Mouse (Mus musculus) left cerebral cortex, postnatal 14 days (tissue): Measurements from ENCODE around the gene Sdccag8. TPM values are rescaled to one million over a fixed set of nuclear protein-coding genes. Genes with fewer than 3 reads are reported as not detected.
A peak's percentile ranks its signal among the peaks of the same experiment; 100 is the strongest.

Experiments used
- DNase-seq, 2 experiments: peaks; one replicate each; pipeline ENCODE4 v3.0.0; 2021 to 2022; ENCODE audit warnings: low spot score in 2 of 2, mixed read lengths in 1 of 2
- intact Hi-C: fragments of 180-260 bp; cut with DNase I; formaldehyde crosslinking; loops from one replicate; pipeline ENCODE4 v1.15.1; 2025
- total RNA-seq, 2 experiments: library from RNA; stranded (reverse); gene quantifications; 2 replicates each; pipeline ENCODE4 v1.2.3; 2021

Gene Sdccag8
- total RNA-seq, 2 experiments from 2014 or later: 10.6 to 13.6 TPM

DNA sequence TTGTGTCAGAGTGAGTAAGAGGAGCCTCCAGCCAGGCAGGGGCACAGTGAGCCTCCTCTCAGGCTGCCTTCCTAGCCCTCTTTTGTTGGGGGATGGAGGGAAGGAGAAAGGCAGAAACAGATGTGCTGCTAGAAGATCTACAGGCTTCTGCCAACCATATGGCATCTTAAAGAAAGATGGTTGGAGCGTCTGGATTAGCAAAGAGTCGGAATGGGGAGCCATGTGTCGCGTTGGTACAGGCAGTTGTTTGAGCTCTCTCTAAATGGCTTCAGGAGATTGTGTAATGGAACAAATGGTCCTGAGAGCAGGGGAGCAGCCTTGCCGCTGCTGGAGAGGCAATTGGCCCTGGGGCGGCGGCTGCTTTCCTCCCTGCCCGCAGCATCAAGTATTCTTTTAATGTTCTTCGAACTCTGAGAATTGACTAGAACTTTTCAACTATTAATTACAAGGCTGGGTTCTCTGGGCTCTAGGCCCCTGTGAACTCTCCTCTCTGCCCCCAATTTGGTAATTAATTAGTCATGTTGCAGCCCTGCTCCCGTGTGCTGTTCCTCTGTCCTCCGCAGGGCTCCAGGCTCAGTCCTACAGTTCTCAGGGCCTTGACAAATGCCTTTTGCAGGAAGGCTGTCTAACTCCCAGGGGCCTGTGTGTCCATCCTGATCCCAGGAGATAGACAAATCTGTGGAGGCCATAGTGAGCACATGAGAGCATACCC is 180.4 kb downstream of the Sdccag8 start:
- intact Hi-C loops: no loop called here

DNA sequence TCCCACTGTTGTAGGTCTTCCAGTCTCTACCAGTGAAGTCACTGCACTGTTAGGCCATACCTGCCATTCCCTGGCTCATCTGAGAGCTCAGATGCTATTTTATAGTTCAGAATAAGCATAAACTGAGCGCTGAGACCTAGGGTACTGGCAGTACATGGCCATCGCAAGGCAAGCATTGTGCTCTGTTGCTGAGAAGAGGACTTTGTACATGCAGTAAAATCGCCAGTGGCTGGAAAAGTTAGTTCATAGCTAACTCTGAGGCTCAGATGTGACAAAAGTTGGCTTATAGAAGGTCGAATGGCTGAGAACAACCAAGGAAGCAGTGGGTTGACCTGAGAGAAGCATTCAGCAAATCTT is 180.9 kb downstream of the Sdccag8 start:
- DNase-seq: no peak
- intact Hi-C loops: no loop called here

More for the DNA sequence above, 180.4 kb downstream of the Sdccag8 start:
- DNase-seq: no peak

DNA sequence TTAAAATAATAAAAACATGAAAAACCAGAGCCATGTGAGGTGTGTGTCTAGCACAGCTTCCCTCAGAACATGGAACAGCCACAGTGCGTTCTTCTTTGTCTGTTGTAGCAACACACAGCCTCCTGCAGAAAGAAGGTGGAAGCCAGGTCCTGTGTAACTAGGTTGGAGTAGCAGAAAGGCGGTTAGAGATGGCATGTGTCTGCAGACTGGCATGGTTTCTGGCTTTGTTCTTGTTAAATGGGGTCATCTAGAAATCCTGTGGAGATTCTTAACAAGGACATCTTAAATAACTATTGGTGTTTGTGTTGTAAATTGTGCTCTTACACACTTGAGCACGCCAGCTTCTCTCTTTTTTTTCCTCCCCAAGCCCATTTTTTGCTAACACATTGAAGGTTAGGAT is 181.7 kb downstream of the Sdccag8 start:
- no peak for DNase-seq
- intact Hi-C loops: no loop called here

DNA sequence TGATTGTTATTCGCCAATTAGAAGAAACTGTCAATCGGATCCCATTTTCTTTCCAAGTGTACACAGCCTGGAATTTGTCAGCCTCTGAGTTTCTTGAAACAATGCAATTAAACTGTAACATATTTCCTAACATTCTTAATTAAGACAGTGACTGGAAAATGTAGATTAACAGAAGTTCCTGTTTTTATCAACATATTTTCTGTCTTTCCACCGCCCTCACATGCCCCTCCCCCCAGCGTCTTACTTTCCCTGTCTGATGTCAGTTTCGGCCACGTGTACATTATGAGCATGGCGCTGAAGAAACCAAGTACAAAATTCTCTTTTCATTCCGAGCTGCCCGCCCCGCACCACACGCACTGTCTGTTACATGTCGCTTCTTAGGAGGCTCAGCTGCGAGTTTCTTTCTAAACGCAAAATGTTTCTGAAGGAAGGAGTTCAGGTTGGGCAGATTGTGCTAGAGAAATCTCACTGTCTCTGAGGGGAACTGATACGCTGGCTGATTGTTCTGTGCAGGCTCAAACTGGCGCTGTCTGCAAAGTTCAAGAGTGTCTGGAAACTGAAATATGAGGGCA is 182.3 kb downstream of the Sdccag8 start:
- peak; percentile 71 for DNase-seq
- intact Hi-C loops: no loop called here

DNA sequence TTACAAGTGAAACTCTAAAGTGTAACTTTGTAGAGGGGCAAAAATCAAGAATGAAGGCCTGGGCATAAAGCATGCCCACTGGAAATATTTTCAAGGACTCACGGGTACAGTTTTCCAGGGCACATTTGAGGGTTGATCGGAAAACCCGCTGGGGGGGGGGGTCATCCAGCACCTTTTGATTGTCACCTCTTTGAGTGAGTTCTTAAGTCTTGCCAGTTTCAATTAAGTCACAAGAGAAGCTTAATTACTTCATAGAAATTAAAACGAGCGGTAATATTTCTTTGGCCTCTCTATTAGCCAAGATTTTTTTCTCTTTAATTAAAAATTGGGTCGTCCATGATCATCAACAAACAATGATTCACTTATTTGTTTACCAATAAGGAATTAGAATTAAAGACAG is 182.8 kb downstream of the Sdccag8 start:
- no peak for DNase-seq
- intact Hi-C loops: no loop called here

DNA sequence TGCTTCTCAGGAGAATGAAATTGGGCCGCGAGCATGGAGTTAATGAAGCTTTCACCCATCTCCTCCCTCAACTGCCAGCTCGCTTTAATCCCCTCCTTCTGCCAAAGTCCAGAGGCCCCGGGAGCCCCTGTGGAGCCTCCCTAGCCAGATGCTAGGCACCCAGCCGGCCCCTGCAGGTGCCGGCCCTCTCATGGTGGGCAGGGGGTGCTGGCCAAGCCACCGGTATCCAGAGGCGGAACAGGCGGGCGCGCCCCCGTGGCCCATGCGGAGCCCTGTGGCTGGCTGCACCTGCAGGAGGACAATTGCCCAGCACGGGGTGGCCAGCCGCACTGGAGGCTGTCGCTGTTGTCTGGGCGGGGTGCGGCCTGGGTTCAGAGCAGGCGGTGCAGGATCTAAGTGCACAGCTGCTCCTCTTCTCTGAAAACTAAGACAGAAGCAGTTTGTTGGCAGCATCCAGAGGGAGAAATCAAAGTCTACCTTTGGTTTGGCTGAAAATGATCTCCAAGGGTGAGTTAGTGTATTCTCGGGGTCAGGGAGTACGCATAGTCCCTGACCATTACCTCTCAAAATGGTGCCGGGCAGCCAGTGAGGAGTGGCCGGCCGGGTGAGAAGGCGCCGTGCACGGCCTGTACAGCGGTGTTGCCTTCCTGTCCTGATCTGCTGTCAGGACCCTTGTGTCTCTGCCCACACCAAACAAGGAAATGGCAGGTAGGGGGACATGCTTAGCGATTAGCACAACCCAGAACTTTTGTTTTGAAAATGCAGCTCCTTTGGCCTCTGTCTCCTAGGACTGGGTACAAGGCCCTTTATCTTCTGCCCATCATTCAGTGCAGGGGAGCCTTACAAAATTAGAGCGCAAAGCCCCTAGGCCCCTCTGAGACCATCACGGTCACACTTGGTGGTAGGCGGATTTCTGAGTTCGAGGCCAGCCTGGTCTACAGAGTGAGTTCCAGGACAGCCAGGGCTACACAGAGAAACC is 183.5 kb downstream of the Sdccag8 start:
- no peak for DNase-seq
- intact Hi-C loops: no loop called here

DNA sequence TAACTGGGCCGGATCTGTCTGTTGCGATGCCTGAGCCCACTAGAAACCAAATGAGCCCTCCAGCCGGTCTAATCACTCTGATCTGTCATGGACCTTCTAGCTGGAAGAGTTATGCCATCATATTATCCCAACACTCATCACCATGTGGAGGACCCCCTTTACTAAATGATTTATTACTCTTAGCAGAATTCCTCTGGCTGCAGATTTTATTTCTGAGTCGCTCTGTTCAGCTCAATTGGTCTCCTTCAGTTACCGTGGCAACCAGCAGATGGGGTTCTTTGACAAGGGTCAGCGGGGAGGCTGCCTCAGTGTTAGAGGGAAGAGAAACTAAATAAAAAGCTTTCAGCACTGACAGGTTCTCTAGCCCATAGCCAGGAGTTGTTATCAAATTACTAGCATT is 184.6 kb downstream of the Sdccag8 start:
- DNase-seq: no peak
- intact Hi-C loops: no loop called here

DNA sequence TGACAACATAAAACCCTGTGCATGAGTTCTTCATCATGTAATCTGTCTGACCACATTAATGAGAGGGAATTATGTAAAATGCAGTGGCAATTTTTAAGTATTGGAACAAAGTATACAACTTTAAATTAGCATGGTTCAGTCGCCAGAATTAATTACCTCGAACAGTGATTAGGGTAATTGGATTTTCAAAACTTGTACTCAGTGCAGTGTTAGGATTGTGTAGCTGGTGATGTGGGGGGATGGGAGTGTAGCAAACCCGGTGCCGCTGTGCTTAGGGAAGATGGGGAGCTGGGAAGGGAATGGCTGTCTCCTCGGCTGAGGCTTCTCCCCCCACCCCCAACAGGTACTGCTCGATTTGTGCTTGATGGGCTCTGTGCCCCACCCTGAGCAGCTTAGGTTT is 188.5 kb downstream of the Sdccag8 start:
- intact Hi-C loops: no loop called here
- no peak for DNase-seq

DNA sequence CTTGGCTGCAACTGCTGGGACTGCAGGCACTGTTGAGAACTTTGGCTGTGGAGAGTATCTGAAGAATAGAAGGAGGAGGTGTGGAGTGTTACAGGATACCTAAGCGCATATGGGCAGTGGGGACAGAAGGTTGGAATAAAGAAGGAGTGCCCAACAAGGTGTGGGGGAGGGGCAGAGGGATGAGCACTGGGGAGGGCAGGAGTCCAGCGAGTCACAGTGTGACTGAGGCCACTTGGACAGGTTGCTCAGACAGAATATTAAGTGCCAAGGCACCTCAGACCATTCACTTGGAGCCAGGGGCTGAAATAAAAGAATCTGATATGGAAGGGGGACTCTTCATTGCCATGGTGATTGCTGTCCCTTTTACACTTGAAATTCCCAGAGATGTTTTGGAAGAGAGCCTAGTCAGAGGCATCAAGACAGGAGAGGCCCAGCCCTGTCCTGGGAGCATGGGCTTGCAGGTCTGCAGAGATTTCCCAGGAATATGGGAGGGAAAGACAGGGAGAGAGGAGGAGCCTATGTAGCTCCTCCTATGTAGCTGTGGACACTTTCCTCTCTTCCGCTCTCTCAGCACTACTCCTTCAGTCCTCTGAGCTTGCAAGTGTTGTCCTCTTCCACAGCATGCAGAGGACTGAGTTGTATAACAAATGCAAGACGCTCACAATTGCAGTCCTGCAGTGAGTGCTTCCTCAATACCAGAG is 189.7 kb downstream of the Sdccag8 start:
- DNase-seq: no peak
- intact Hi-C loops: no loop called here

DNA sequence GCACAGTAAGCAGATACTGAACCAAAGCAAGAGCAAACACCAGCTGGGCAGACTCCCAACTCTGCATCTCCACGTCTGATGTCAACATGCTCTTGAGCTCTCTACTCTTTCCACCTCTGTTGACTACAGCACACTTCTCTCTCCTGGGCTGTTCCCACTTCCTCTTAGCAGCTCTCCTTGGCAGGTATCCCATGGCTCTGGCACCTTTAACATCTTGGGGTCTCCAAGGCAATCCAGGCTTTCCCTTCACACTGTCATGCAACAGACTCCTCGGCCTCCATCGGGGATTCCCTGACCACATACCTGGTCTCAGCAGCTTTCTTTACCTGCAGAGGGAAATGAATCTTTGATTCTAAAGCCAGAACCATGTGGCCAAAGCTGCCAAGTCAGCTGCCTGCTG is 192.9 kb downstream of the Sdccag8 start:
- no peak for DNase-seq
- intact Hi-C loops: no loop called here

DNA sequence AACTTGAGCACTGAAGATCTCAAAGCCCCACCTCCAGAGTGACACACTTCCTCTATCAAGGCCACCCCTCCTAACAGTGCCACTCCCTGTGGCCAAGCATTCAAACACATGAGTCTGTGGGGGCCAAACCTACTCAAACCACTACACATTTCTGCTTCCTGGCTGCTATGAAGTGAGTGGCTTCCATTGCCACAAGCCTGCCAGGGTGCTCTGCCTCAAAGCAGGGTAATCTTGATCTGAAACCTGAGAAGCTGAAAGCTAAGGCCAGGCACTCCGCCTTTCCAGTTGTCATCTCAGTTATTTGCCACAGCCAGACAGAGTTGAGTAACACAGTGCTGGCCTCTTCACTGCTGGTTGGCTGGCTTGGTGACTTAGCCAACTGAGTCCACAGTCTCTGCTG is 194.3 kb downstream of the Sdccag8 start:
- intact Hi-C loops: no loop called here
- no peak for DNase-seq

DNA sequence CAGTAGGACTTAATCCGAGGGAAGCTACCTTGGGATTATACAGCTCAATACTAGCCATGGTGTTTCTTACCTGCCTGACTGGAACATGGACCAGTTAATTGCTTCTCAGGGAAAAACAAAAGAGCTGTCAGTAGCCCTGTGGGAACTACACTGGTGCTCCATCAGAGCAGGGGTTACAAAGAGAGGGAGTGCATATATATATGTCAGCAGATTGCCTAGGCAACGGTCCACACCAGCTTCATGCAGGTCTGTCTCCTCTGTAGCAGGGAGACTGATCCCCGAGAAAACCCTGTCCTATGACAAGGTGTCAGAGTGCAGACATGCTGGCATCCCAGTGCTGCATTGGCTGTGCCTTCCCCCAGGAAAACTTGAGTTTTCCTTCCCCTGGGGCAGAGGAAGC is 195.6 kb downstream of the Sdccag8 start:
- intact Hi-C loops: no loop called here
- no peak for DNase-seq

DNA sequence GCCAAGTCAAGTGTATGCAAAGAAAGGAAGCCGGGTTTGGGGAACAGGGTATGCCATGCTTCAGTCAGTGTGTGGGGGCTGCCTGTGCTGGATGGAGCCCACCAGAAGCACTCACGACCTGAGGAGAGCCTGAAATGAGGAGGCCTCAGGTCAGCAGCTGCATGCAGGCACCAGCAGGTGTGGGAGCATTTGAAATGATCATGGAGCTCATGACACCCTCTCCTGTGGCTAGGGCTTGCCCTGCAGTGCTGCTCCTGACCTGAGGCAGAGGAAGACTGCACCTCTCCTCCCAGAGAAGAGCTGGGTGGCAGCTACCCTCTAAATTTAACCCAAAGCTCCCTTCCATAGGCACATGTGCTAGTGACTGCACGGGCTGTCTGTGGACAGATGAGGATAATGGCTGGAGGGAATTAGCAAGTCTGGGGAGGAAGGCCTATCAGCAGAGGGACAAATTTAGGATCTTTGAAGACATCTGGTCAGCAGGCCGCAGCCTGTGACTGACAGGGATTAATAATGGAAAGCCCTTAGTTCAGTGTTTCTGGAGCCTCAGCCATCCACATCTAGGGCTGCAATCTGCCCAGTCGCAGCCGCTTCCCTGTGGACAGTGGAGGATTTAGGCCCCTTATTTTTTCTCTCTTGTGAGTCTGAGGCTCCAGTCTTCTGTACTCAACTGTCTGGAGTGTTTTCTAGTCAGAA is 196.3 kb downstream of the Sdccag8 start:
- DNase-seq: no peak
- intact Hi-C loops: no loop called here

DNA sequence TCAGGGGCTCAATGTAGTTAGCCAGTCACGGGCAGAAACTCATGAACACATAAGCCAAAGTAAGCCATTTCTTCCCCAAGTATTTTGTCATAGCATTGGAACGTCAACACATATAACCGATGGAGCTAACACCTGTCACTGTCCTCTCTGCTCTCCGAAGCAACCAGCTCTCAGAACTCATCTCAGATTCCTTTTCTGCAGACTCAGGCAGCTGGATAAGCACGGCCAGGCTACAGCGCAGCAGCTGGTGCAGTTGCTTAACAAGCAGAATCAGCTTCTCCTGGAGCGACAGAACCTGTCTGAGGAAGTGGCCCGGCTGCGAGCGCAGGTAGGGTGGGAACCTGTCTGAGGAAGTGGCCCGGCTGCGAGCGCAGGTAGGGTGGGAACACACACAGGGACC is 197.2 kb downstream of the Sdccag8 start:
- intact Hi-C loops: no loop called here
- no peak for DNase-seq

DNA sequence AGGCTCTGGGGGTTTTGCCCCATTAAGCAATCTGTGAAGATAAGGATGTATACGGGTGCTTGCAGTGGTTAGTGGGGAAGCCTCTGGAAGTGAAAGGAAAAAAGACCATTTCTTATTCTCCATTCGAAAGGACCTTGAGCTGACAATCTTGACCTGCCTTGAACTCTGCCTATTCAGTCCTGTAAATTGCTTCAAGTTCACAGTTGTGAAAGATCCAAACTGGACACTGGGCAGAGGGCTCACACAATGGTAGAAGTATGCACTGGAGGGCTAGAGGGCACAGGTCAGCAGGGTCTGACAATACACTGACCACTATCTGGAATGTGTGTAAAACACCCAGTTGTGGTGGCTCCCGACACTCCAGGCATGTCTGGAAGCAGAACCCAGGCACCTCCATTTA is 198.3 kb downstream of the Sdccag8 start:
- no peak for DNase-seq
- intact Hi-C loops: no loop called here

DNA sequence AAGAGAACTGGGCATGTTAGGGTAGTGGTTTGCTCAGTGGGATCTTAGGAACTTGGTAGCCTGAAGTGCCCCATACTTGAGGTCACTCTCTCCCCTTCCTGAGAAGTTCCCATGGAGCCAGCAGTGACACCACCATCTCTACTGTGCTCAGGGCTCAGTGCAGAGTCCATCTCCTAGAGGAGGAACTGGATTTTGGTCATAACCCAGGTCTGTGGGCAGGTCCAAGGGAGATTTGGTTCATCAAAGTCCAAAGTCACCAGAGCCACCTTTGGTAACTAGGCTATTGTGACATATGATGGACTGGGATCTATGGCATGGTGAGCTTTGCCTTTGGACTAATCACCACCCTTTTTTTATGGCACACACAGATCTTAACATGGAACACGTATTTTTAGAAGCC is 198.9 kb downstream of the Sdccag8 start:
- no peak for DNase-seq
- intact Hi-C loops: no loop called here

DNA sequence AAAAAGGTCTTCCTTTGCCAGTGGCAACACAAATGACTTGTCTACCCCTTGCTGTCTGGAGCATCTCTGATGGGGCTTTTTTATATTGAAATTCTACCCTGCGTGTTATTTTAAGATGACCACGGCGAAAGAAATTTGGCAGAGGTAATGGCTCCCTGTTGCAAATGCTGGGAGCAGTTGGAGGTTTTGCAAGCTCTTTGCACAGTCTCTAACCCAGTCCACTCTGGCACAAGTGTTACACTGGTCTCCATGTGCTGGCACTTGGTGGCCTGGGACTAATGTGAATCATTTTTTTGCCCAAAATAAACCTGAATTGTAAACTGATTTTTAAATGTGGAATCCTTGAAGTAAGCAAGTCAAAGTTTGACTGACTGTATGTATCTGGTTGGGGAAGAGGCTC is 199.3 kb downstream of the Sdccag8 start:
- intact Hi-C loops: no loop called here

DNA sequence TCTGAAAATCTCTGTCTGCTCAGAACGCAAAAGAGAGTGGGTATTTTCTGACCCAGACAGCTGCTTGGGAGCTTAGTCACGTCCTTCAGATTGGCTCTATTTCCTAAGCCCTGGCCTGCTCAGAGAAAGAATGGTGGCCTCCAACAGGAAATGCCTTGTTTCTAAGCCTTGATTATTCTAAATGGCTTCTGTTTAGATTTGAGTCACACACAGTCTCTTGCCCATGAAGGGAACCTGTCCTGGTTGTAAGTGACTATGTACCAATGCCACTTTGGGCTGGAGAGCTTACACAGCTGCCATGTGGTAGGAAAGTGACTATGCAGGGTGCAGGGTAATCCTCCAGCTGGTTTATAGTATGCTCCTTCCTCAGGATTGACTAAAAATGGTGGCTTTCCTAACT is 199.9 kb downstream of the Sdccag8 start:
- intact Hi-C loops: no loop called here
- no peak for DNase-seq

More for the DNA sequence above, 199.3 kb downstream of the Sdccag8 start:
- DNase-seq: no peak

DNA sequence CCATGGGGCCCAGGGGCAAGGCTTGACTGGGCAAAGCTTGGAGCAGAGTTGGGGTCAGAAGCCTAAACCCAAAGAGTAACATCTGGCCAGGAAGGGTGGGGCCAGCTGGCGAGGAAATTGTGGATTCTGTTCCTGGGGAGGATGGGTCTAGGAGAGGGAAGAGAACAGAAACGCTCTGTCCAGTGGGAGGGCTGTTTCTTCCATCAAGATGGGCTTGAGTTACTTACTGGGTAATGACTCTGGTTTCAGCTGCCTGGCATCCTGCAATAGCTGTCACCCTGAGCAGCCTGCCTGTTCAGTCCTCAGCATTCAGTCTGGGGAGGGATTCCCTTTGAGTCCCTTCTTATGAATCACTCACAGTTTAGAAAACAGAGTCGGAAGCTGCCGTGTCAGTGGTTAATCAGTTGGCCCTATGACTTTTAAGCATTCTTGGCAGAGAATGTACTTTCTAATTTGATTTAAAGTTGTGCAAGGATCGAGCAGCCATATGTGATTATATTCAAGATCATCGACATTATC is 200.5 kb downstream of the Sdccag8 start:
- no peak for DNase-seq
- intact Hi-C loops: no loop called here
